Mouse (Mus musculus) kidney, postnatal 0 days (tissue): ENCODE results near the gene Spsb4. TPM values are rescaled to one million over a fixed set of nuclear protein-coding genes. Genes with fewer than 3 reads are reported as not detected.
A peak's percentile ranks its signal among the peaks of the same experiment; 100 is the strongest.

ENCODE experiments used
- ATAC-seq: fragments of 200-750 bp; cut with Nextera tagmentation; replicated peaks from 2 replicates; pipeline ENCODE4 v1.8.0; 2017; ENCODE audit warnings: low read depth, moderate number of reproducible peaks, moderate TSS enrichment, moderate library complexity; ENCODE audit not compliant: low FRiP score
- DNase-seq: peaks from one replicate; pipeline ENCODE4 v3.0.0-alpha.2; 2016; ENCODE audit warnings: low spot score
- H3K27ac ChIP-seq: fragments of 300-500 bp; sonication (generic); 2 replicates; pipeline ENCODE4 v1.5.1; 2014; ENCODE audit warnings: mild to moderate bottlenecking
- H3K27me3 ChIP-seq: fragments of 300-500 bp; sonication (generic); 2 replicates; pipeline ENCODE4 v1.6.1; 2014; ENCODE audit warnings: low read length, mixed read lengths; ENCODE audit not compliant: insufficient read depth
- H3K36me3 ChIP-seq: fragments of 300-500 bp; sonication (generic); 2 replicates; pipeline ENCODE4 v1.6.1; 2014; ENCODE audit warnings: low read length, mixed read lengths; ENCODE audit not compliant: insufficient read depth
- H3K4me1 ChIP-seq: fragments of 300-500 bp; sonication (generic); replicated peaks from 2 replicates; pipeline ENCODE4 v1.6.1; 2014; ENCODE audit warnings: antibody characterized with exemption, low read length, mixed read lengths; ENCODE audit not compliant: insufficient read depth
- H3K4me2 ChIP-seq: fragments of 300-500 bp; sonication (generic); 2 replicates; pipeline ENCODE4 v1.6.1; 2014; ENCODE audit warnings: mild to moderate bottlenecking, low read length, moderate library complexity, mixed read lengths
- H3K4me3 ChIP-seq: fragments of 300-500 bp; sonication (generic); replicated peaks from 2 replicates; pipeline ENCODE4 v1.5.1; 2014; ENCODE audit warnings: low read depth, low read length
- H3K9ac ChIP-seq: fragments of 300-500 bp; sonication (generic); 2 replicates; pipeline ENCODE4 v1.6.1; 2014; ENCODE audit warnings: low read depth, low read length
- H3K9me3 ChIP-seq: fragments of 300-500 bp; sonication (generic); replicated peaks from 2 replicates; pipeline ENCODE4 v1.6.1; 2016; ENCODE audit warnings: low read length, inconsistent platforms, mixed read lengths
- CTCF ChIP-seq: IDR thresholded peaks from 2 replicates; pipeline ENCODE4 v1.5.1; 2016; ENCODE audit warnings: antibody characterized with exemption, low read depth, mild to moderate bottlenecking, moderate library complexity
- WGBS: fragments of 180-500 bp; shearing (Covaris S2); extraction: QIAGEN DNeasy Blood & Tissue Kit; methylation state at CpG from one replicate; pipeline ENCODE4 v1.1.7; 2014; 5-methylcytosine and 5-hydroxymethylcytosine counted together
- polyA plus RNA-seq: library from polyadenylated mRNA; unstranded; fragments of >200 nt; fragmentation: Nextera tagmentation; extraction: Ambion mirVana; gene quantifications from 2 replicates; pipeline ENCODE4 v1.2.1, GENCODE M21; 2015

The Spsb4 gene
- polyA plus RNA-seq, 1 experiment from 2014 or later: 55.3 TPM

GRCm38 (mm10) chr9:96952310-96952975 is 66.2 kb downstream of the Spsb4 start:
- TF ChIP-seq CTCF: no peak
- no peak overlapping the region for H3K9ac ChIP-seq
- no peaks in the 10 kb centered on the region for H3K9me3 ChIP-seq
- no peak for ATAC-seq
- peak; percentile 61 for DNase-seq
- no peaks in the 10 kb centered on the region for H3K27me3 ChIP-seq
- WGBS: 13% methylated on average over 9 of the region's 9 CpGs
- H3K36me3 ChIP-seq: 0 out of 2 replicates have a peak, but pooled peaks cover 3% of the 10 kb centered on the region
- 0 out of 2 replicates have a peak overlapping the region, but pooled peaks have one; percentile 7 for H3K4me2 ChIP-seq
- H3K27ac ChIP-seq: no peak overlapping the region
- no peak overlapping the region for H3K4me3 ChIP-seq
- peaks cover 15% of the 10 kb centered on the region for H3K4me1 ChIP-seq

- Histone ChIP-seq H3K9me3 (no peaks in the 10 kb centered on the region), H3K9ac (no peak overlapping the region), H3K4me2 (no peak overlapping the region), H3K36me3 (no peaks in the 10 kb centered on the region), H3K27ac (no peak overlapping the region), H3K4me1 (0 out of 2 replicates have a peak, but pooled peaks cover 12% of the 10 kb centered on the region), H3K27me3 (no peaks in the 10 kb centered on the region), H3K4me3 (no peak overlapping the region)
- DNase-seq (no peak), ATAC-seq (no peak)
- 86% methylated on average over 9 of the region's 9 CpGs for WGBS
- TF ChIP-seq CTCF: no peak
Observed at GRCm38 (mm10) chr9:96949551-96949950, 69.1 kb downstream of the Spsb4 start.

GRCm38 (mm10) chr9:96948546-96948945 is 70.1 kb downstream of the Spsb4 start:
- no peak overlapping the region for H3K4me3 ChIP-seq
- DNase-seq: no peak
- WGBS: 61% methylated on average over 5 of the region's 5 CpGs
- no peak for TF ChIP-seq CTCF
- no peaks in the 10 kb centered on the region for H3K36me3 ChIP-seq
- no peaks in the 10 kb centered on the region for H3K27me3 ChIP-seq
- 0 out of 2 replicates have a peak, but pooled peaks cover 12% of the 10 kb centered on the region for H3K4me1 ChIP-seq
- ATAC-seq: no peak
- H3K9ac ChIP-seq: no peak overlapping the region
- H3K9me3 ChIP-seq: no peaks in the 10 kb centered on the region
- no peak overlapping the region for H3K27ac ChIP-seq
- H3K4me2 ChIP-seq: no peak overlapping the region

GRCm38 (mm10) chr9:96947171-96947570 is 71.5 kb downstream of the Spsb4 start:
- Histone ChIP-seq H3K27ac (no peak overlapping the region), H3K9ac (no peak overlapping the region), H3K9me3 (no peaks in the 10 kb centered on the region), H3K4me1 (0 out of 2 replicates have a peak, but pooled peaks cover 2% of the 10 kb centered on the region), H3K27me3 (no peaks in the 10 kb centered on the region), H3K36me3 (no peaks in the 10 kb centered on the region), H3K4me3 (no peak overlapping the region), H3K4me2 (no peak overlapping the region)
- ATAC-seq: no peak
- TF ChIP-seq CTCF: no peak
- no peak for DNase-seq
- WGBS: 75% methylated on average over 5 of the region's 5 CpGs

- Histone ChIP-seq H3K4me1 (no peaks in the 10 kb centered on the region), H3K27ac (no peak overlapping the region), H3K4me2 (no peak overlapping the region), H3K36me3 (0 out of 2 replicates have a peak, but pooled peaks cover 5% of the 10 kb centered on the region), H3K4me3 (no peak overlapping the region), H3K9me3 (no peaks in the 10 kb centered on the region), H3K9ac (no peak overlapping the region), H3K27me3 (no peaks in the 10 kb centered on the region)
- WGBS: 76% methylated on average over 16 of the region's 16 CpGs
- no peak for DNase-seq
- ATAC-seq: no peak
- TF ChIP-seq CTCF: no peak
Observed at GRCm38 (mm10) chr9:96944517-96944916, 74.1 kb downstream of the Spsb4 start.

GRCm38 (mm10) chr9:96942975-96943374 is 75.7 kb downstream of the Spsb4 start:
- Histone ChIP-seq H3K4me2 (no peak overlapping the region), H3K4me1 (no peaks in the 10 kb centered on the region), H3K4me3 (no peak overlapping the region), H3K9me3 (no peaks in the 10 kb centered on the region), H3K9ac (no peak overlapping the region), H3K27ac (no peak overlapping the region), H3K27me3 (no peaks in the 10 kb centered on the region), H3K36me3 (0 out of 2 replicates have a peak, but pooled peaks cover 5% of the 10 kb centered on the region)
- DNase-seq (no peak), ATAC-seq (no peak)
- WGBS: 90% methylated on average over 3 of the region's 3 CpGs
- peak; percentile 35; the same call in 1 of the 2 replicates for TF ChIP-seq CTCF
